Mouse (Mus musculus) forebrain, embryonic 15.5 days (tissue): ENCODE data around the gene Mfsd4a. TPM values are rescaled to one million over a fixed set of nuclear protein-coding genes. Genes with fewer than 3 reads are reported as not detected.

Source experiments
- ATAC-seq: fragments of 200-750 bp; cut with Nextera tagmentation; replicated peaks from 2 replicates; pipeline ENCODE4 v1.8.0; 2017; ENCODE audit warnings: mild to moderate bottlenecking, moderate TSS enrichment, moderate library complexity
- H3K27ac ChIP-seq: fragments of 300-500 bp; sonication (generic); replicated peaks from 2 replicates; pipeline ENCODE4 v1.5.1; 2015; ENCODE audit warnings: mild to moderate bottlenecking, inconsistent platforms
- H3K27me3 ChIP-seq: fragments of 300-500 bp; sonication (generic); 2 replicates; pipeline ENCODE4 v1.6.1; 2015; ENCODE audit warnings: inconsistent platforms
- H3K36me3 ChIP-seq: fragments of 300-500 bp; sonication (generic); 2 replicates; pipeline ENCODE4 v1.6.1; 2015; ENCODE audit warnings: mild to moderate bottlenecking, inconsistent platforms
- H3K4me1 ChIP-seq: fragments of 300-500 bp; sonication (generic); 2 replicates; pipeline ENCODE4 v1.6.1; 2015; ENCODE audit warnings: inconsistent platforms
- H3K4me2 ChIP-seq: fragments of 300-500 bp; sonication (generic); replicated peaks from 2 replicates; pipeline ENCODE4 v1.6.1; 2015; ENCODE audit warnings: mild to moderate bottlenecking, inconsistent platforms
- H3K4me3 ChIP-seq: fragments of 300-500 bp; sonication (generic); 2 replicates; pipeline ENCODE4 v1.5.1; 2015; ENCODE audit warnings: mild to moderate bottlenecking, inconsistent platforms
- H3K9ac ChIP-seq: fragments of 300-500 bp; sonication (generic); replicated peaks from 2 replicates; pipeline ENCODE4 v1.6.1; 2015; ENCODE audit warnings: mild to moderate bottlenecking, inconsistent platforms
- H3K9me3 ChIP-seq: fragments of 300-500 bp; sonication (generic); 2 replicates; pipeline ENCODE4 v1.6.1; 2016; ENCODE audit warnings: inconsistent platforms
- WGBS: fragments of 180-500 bp; shearing (Covaris S2); methylation state at CpG from one replicate; pipeline ENCODE4 v1.1.7; 2015; ENCODE audit warnings: mixed read lengths; 5-methylcytosine and 5-hydroxymethylcytosine counted together
- polyA plus RNA-seq: library from polyadenylated mRNA; unstranded; fragments of >200 nt; fragmentation: Nextera tagmentation; extraction: Ambion mirVana; gene quantifications from 2 replicates; pipeline ENCODE4 v1.2.1, GENCODE M21; 2015

Gene Mfsd4a
- polyA plus RNA-seq, 1 experiment from 2014 or later: 8.9 TPM

DNA sequence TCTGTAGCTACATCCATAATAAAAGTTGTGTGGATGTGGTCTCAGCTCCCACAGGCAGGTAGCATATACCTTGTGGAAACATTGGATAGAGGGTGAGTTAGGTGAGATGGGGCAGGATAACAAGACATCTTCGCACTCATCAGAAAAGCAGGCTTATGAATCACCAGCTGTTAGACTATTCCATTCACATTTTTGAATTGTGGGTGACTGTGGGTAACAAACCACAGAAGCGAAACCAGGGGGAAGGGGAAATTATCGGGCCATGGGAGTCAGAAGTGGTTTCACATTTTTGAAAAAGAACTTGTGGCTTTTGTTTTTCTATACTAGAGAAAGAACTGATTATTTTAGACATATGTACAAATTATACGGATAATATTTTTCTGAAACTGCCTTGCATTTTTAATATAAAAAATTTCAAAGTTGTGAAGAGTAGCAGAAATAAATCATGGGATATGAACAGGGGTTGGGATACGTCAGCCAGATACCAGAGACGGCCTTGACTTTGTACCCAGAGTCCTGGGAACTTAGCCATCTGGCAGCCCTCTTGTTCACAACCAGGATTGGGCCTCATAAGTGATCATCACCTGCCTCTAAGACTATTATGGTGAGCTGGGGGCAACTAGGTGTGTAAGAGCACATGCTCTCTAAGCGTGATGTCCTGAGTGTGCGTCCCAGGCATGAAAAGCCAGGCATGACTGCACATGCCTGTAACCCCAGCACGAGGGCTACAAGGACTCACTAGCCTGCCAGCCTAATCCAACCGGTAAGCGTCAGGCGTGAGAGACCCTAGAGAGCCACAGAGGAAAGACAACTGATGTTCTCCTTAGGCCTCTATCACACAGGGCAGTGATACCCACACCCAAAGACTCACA, 74.5 kb downstream of the Mfsd4a start:
- no peaks in the 10 kb centered on the region for H3K27me3 ChIP-seq
- no peak overlapping the region for H3K4me2 ChIP-seq
- ATAC-seq: no peak
- no peak overlapping the region for H3K27ac ChIP-seq
- no peaks in the 10 kb centered on the region for H3K4me1 ChIP-seq
- H3K36me3 ChIP-seq: no peaks in the 10 kb centered on the region
- H3K9me3 ChIP-seq: no peaks in the 10 kb centered on the region
- H3K9ac ChIP-seq: no peak overlapping the region
- WGBS: 90% methylated on average over 12 of the region's 12 CpGs
- no peak overlapping the region for H3K4me3 ChIP-seq

DNA sequence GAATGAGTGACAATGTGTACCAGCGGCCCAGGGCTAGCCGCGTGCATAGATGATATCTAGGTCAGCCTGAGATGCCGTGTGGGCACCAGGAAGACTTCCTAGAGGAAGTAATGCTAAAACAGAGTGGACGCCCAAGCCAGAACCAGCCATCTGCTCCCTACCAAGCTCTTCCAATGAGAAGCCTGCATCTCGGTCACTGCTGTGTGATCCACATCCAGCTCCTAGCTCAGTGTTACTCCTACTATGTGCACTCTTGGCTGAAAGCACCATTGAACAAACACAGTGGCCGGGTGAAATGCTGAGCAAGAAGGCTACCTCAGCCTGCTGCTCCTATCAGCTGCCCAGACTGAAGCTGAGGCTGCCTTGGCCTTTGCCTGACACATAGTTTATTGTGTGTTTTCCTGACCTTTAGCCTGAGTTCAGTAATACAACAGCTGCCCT, 75.3 kb downstream of the Mfsd4a start:
- no peak overlapping the region for H3K27ac ChIP-seq
- no peak overlapping the region for H3K4me2 ChIP-seq
- H3K27me3 ChIP-seq: no peaks in the 10 kb centered on the region
- H3K4me3 ChIP-seq: no peak overlapping the region
- no peaks in the 10 kb centered on the region for H3K9me3 ChIP-seq
- no peaks in the 10 kb centered on the region for H3K36me3 ChIP-seq
- ATAC-seq: no peak
- no peaks in the 10 kb centered on the region for H3K4me1 ChIP-seq
- H3K9ac ChIP-seq: no peak overlapping the region
- WGBS: 89% methylated on average over 7 of the region's 7 CpGs

DNA sequence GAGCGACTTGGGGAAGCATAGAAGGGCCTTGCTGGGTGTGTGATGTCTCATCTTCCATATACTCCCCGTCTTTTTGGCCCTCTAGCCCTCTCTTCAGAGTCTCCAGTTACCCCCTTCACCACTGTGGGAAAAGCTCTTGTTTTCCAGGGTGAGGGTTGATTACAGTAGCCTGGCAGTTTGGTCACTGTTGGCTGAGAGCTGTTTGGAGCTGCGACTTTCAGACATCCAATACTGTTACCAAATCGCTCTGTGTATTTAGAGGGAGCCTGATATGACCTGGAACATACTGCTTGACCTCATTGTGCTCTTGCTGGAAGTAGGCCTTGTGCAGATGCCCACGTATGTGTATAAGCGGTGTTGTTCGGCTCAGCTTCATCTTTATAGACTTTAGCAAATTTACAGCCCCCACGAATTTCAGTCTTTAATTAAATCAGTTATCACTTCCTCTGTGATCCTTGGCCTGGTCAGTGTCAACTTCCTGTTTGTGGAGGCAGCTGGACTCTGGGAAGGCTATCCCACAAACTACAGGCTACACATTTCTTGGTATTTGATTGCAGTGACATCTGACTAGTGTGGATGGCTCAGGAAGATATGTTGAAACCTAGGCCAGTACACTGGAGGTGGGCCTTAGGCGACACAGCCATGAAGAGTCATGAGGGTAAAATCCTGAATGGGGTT, 77.6 kb downstream of the Mfsd4a start:
- no peak overlapping the region for H3K4me3 ChIP-seq
- H3K9ac ChIP-seq: no peak overlapping the region
- H3K27me3 ChIP-seq: no peaks in the 10 kb centered on the region
- H3K4me2 ChIP-seq: no peak overlapping the region
- no peaks in the 10 kb centered on the region for H3K36me3 ChIP-seq
- H3K9me3 ChIP-seq: no peaks in the 10 kb centered on the region
- no peaks in the 10 kb centered on the region for H3K4me1 ChIP-seq
- no peak for ATAC-seq
- no peak overlapping the region for H3K27ac ChIP-seq
- WGBS: 90% methylated on average over 9 of the region's 9 CpGs

DNA sequence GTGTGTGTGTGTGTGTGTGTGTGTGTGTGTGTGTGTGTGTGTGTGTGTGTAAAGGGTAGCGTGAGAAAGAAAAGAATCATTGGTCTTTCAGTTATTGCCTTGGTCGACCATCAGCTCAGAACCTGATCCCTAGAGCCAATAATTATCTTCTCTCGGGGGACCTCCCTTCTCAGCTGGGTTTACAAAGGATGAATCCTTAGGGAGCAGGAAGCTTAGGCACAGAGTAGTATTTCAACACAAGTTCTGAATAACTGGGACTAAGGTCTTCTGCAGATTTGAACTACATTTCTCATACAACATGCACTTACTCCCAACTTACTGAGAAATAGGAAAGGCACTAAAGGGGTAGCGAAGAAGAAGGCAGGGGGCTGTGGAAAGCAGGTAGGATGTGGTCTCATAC, 78.4 kb downstream of the Mfsd4a start:
- Histone ChIP-seq H3K4me1 (no peaks in the 10 kb centered on the region), H3K4me2 (no peak overlapping the region), H3K4me3 (no peak overlapping the region), H3K27ac (no peak overlapping the region), H3K27me3 (no peaks in the 10 kb centered on the region), H3K9ac (no peak overlapping the region), H3K36me3 (no peaks in the 10 kb centered on the region), H3K9me3 (no peaks in the 10 kb centered on the region)
- 77% methylated on average over 4 of the region's 4 CpGs for WGBS
- ATAC-seq: no peak

DNA sequence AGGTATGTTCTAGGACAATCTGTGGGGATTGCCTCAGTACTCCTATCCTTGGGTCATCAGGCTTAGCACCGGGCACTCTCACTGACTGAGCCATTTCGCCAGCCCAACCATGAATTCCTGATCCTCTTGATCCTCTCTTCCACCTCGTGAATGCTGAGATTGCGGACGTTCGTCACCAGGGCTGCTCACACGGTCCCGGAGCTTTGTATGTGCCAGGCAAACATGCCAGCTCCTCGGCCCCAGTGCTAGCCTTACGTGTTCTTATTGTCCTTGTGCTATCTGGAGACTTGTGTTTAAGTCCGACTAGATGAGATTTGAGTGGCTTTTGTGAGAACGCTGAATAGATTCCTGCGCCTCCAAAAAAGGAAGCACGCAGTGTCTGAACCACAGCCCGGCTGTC, 80.4 kb downstream of the Mfsd4a start:
- no peak for ATAC-seq
- WGBS: 68% methylated on average over 15 of the region's 15 CpGs
- Histone ChIP-seq H3K4me2 (no peak overlapping the region), H3K27me3 (no peaks in the 10 kb centered on the region), H3K9ac (no peak overlapping the region), H3K27ac (no peak overlapping the region), H3K4me1 (no peaks in the 10 kb centered on the region), H3K9me3 (no peaks in the 10 kb centered on the region), H3K36me3 (no peaks in the 10 kb centered on the region), H3K4me3 (no peak overlapping the region)

DNA sequence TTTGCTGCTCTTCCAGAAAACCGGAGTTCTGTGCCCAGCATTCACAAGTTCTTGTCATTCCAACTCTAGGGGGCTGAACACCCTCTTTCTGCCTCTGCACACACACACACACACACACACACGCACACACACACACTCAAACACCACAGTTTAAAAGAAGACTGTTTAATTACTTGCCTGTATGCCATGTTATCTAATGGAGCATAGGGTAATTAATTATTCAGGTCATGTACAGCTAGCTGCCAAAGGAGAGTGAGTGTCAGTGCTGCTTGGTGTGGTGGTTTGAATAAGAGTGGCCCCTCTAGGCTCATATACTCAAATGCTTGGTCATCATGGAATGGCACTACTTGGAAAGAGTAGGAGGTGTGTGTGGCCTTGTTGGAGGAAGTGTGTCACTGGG, 84.1 kb downstream of the Mfsd4a start:
- H3K9me3 ChIP-seq: no peaks in the 10 kb centered on the region
- ATAC-seq: no peak
- 61% methylated on average over 2 of the region's 2 CpGs for WGBS
- H3K27ac ChIP-seq: no peak overlapping the region
- H3K27me3 ChIP-seq: no peaks in the 10 kb centered on the region
- H3K4me2 ChIP-seq: no peak overlapping the region
- no peak overlapping the region for H3K4me3 ChIP-seq
- H3K36me3 ChIP-seq: no peaks in the 10 kb centered on the region
- H3K4me1 ChIP-seq: no peaks in the 10 kb centered on the region
- H3K9ac ChIP-seq: no peak overlapping the region

DNA sequence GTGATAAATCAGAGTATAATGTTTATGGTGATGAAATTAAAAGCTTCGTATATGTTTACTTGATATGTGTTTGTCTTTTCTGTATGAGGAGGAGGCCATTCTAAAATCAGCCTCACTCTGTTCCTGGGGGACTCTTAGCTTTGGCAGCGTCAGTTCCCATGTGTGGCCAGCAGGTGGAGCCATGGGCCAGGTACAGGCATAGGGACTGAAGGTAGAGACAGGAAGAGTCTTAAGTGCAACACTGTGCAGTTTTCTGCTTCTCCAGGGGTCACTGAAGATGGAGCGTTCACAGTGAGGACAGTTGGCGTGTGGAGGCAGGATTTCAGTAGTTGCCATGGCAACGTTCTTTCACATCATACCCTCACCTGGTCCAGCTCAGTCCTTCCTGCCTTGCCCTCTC, 85.0 kb downstream of the Mfsd4a start:
- Histone ChIP-seq H3K27me3 (no peaks in the 10 kb centered on the region), H3K4me1 (no peaks in the 10 kb centered on the region), H3K36me3 (no peaks in the 10 kb centered on the region), H3K4me2 (no peak overlapping the region), H3K4me3 (no peak overlapping the region), H3K9ac (no peak overlapping the region), H3K27ac (no peak overlapping the region), H3K9me3 (no peaks in the 10 kb centered on the region)
- 15% methylated on average over 5 of the region's 5 CpGs for WGBS
- peak; percentile 56; the same call in 1 of the 2 replicates for ATAC-seq

DNA sequence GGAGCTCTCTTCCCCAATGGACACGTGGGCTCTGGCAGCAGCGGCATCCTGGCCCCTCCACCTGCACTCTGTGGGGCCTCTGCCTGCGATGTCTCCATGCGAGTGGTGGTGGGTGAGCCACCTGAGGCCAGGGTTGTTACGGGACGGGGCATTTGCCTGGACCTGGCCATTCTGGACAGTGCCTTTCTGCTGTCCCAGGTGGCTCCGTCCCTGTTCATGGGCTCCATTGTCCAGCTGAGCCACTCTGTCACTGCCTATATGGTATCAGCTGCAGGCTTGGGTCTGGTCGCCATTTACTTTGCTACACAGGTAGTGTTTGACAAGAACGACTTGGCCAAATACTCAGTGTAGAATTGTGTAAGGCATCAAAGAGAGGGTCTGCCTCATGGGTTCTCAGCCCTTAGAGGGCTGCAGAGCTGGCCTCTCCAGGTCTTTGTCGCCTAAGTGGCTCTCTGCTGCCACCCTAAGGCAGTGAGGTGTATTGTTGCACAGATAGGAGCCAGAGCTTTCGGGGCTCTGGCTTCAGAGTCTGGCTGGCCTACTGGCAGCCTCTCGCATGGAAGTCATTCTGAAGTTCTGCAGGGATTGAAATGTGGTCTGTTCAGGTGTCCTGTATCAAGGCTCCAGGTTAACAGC, 86.4 kb downstream of the Mfsd4a start:
- H3K4me1 ChIP-seq: no peaks in the 10 kb centered on the region
- no peak overlapping the region for H3K27ac ChIP-seq
- H3K4me3 ChIP-seq: no peak overlapping the region
- H3K4me2 ChIP-seq: no peak overlapping the region
- H3K9ac ChIP-seq: no peak overlapping the region
- no peaks in the 10 kb centered on the region for H3K36me3 ChIP-seq
- WGBS: 47% methylated on average over 12 of the region's 12 CpGs
- ATAC-seq: peak; percentile 61
- H3K9me3 ChIP-seq: no peaks in the 10 kb centered on the region
- H3K27me3 ChIP-seq: no peaks in the 10 kb centered on the region

DNA sequence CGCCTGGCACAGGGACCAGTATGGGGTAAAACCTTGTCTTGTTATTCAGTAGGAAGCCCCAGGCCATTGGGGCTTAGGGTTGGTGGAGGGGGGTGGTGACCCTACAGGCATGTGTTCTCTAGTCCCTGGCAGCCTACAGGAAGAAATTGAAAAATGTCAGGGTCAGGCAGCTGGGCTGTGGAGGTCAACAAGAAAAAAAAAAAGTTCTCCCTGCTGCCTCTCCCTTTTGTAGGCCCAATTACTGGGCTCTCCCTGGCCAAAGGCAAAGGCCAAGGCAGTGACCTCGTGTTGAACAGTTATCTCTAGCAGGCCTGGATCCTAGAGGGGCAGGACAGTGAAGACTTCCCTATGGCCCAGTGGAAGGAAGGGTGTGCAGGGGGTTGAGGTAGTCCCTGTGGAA, 87.4 kb downstream of the Mfsd4a start:
- Histone ChIP-seq H3K4me3 (no peak overlapping the region), H3K36me3 (no peaks in the 10 kb centered on the region), H3K27ac (no peak overlapping the region), H3K9ac (no peak overlapping the region), H3K27me3 (no peaks in the 10 kb centered on the region), H3K4me1 (no peaks in the 10 kb centered on the region), H3K4me2 (no peak overlapping the region), H3K9me3 (no peaks in the 10 kb centered on the region)
- 33% methylated on average over 2 of the region's 2 CpGs for WGBS
- no peak for ATAC-seq

DNA sequence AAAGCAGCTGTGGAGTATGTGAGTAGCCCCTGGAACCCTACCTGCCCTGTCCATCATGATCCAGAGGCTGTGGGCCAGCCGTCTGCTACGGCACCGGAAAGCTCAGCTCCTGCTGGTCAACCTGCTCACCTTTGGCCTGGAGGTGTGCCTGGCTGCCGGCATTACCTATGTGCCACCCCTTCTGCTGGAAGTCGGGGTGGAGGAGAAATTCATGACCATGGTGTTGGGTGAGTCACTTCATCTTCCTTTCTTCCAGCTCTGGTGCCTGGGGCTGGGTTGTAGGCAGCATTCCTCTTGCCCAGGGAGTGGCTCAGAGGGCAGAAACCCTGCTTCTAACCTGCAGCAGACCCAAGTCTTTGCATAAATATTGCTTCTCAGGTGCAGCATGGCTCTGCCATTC, 91.0 kb downstream of the Mfsd4a start:
- H3K9me3 ChIP-seq: no peaks in the 10 kb centered on the region
- H3K9ac ChIP-seq: no peak overlapping the region
- no peak overlapping the region for H3K27ac ChIP-seq
- no peak overlapping the region for H3K4me3 ChIP-seq
- H3K27me3 ChIP-seq: no peaks in the 10 kb centered on the region
- H3K4me2 ChIP-seq: no peak overlapping the region
- peaks cover 8% of the 10 kb centered on the region for H3K4me1 ChIP-seq
- WGBS: 91% methylated on average over 5 of the region's 5 CpGs
- no peaks in the 10 kb centered on the region for H3K36me3 ChIP-seq
- no peak for ATAC-seq

DNA sequence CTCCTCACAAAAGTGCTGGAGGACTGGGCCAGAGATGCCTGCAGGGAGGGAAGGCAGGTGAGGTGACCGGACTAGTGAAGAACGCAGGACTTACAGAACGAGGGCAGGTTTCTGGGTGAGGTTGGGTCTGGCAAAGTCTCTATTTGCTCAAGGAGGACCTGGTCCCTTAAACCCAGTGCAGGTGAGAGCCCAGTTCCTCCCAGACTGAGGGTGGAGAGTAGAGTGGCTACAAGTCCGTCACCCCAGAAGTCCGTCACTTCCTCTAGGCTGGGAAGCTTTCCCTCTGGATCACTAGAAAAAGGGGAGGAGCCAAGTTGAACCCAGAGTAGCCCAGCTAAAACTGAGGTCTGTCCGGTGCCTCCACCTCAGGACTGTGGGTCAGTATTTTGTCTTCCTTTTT, 93.9 kb downstream of the Mfsd4a start:
- no peak for ATAC-seq
- Histone ChIP-seq H3K9ac (no peak overlapping the region), H3K27ac (no peak overlapping the region), H3K4me1 (peaks cover 21% of the 10 kb centered on the region), H3K4me3 (no peak overlapping the region), H3K4me2 (no peak overlapping the region), H3K36me3 (no peaks in the 10 kb centered on the region), H3K9me3 (no peaks in the 10 kb centered on the region), H3K27me3 (no peaks in the 10 kb centered on the region)
- 82% methylated on average over 6 of the region's 6 CpGs for WGBS
